Mouse (Mus musculus) erythroblast, embryonic 14.5 days (primary cell): ENCODE results near the gene Nasp.

ENCODE experiments used
- GATA1 ChIP-seq: IDR thresholded peaks from 2 replicates; pipeline ENCODE4 v1.6.1; 2012; ENCODE audit warnings: low read length, inconsistent platforms, mixed read lengths
- TAL1 ChIP-seq: IDR thresholded peaks from 3 replicates; pipeline ENCODE4 v1.6.1; 2012; ENCODE audit warnings: low read length, inconsistent platforms, mixed read lengths

- TF ChIP-seq GATA1, result no peak
- no peak for TF ChIP-seq TAL1
These were observed 30.5 kb downstream of the Nasp start for GRCm38 (mm10) chr4:116596978-116597881.
